Mouse (Mus musculus) embryonic fibroblast, embryonic 13.5 days (primary cell): ENCODE data around the gene Uaca.

Experiments
- CTCF ChIP-seq: IDR thresholded peaks from 2 replicates; pipeline ENCODE4 v1.5.1; 2011; ENCODE audit warnings: mild to moderate bottlenecking, control low read depth, low read length, moderate library complexity, borderline replicate concordance; ENCODE audit not compliant: insufficient read depth
- POLR2A ChIP-seq: IDR thresholded peaks from 2 replicates; pipeline ENCODE4 v1.6.1; 2011; ENCODE audit warnings: low read depth, mild to moderate bottlenecking, control low read depth, low read length, moderate library complexity

- TF ChIP-seq POLR2A: no peak
- no peak for TF ChIP-seq CTCF
Observed at GRCm38 (mm10) chr9:60748191-60748590, 46.2 kb upstream of the Uaca start.
